Mouse (Mus musculus) embryonic fibroblast, embryonic 13.5 days (primary cell): ENCODE measurements around the gene Trim40.

ENCODE experiments used
- CTCF ChIP-seq: IDR thresholded peaks from 2 replicates; pipeline ENCODE4 v1.5.1; 2011; ENCODE audit warnings: mild to moderate bottlenecking, control low read depth, low read length, moderate library complexity, borderline replicate concordance; ENCODE audit not compliant: insufficient read depth
- POLR2A ChIP-seq: IDR thresholded peaks from 2 replicates; pipeline ENCODE4 v1.6.1; 2011; ENCODE audit warnings: low read depth, mild to moderate bottlenecking, control low read depth, low read length, moderate library complexity

GRCm38 (mm10) chr17:36839931-36840330 is 50.0 kb downstream of the Trim40 start:
- TF ChIP-seq CTCF (no peak), POLR2A (no peak)
